Comparison of ENCODE assay signal across 8 mouse cellular contexts in genomic region chr3:66292356-66292946, GRCm38 (mm10). TPM values are rescaled to one million over a fixed set of nuclear protein-coding genes. Genes with fewer than 3 reads are reported as not detected.
A peak's percentile ranks its signal among the peaks of the same experiment; 100 is the strongest.
DNase-seq lines count a peak whose midpoint lies in the region.

No protein-coding gene starts in this region.

- 11% methylated on average over 20 of the region's 20 CpGs for WGBS in midbrain, embryonic 10.5 days

- H3K27ac ChIP-seq in midbrain, embryonic 10.5 days (replicated peaks): peak overlapping the region; percentile 85

- peak; percentile 44 for DNase-seq in gastrocnemius, postnatal 10 days
- no peak for DNase-seq in gastrocnemius, adult 18-20 months (ENCODE audit: low spot score)
- peak; percentile 76 for DNase-seq in embryo, embryonic 10.5 days (ENCODE audit: low spot score)
- peak; percentile 19 to 47 for DNase-seq in heart, postnatal 14 days
- peak; percentile 85 to 91 for DNase-seq in kidney, postnatal 4 days
- DNase-seq in midbrain, embryonic 10.5 days (ENCODE audit: low spot score): peak; percentile 69
- peak; percentile 14 for DNase-seq in urinary bladder, postnatal 25 days (ENCODE audit: low spot score)
- no peak for DNase-seq in left cerebral cortex, adult 18-20 months (ENCODE audit: low spot score in 2 of 2)

- intact Hi-C loops in heart, postnatal 14 days (cut with DNase I): no loop called here

- 0 out of 2 replicates have a peak, but pooled peaks cover 4% of the 10 kb centered on the region for H3K36me3 ChIP-seq in midbrain, embryonic 10.5 days

- H3K4me3 ChIP-seq in midbrain, embryonic 10.5 days: peak overlapping the region; percentile 40

- H3K9me3 ChIP-seq in midbrain, embryonic 10.5 days (replicated peaks): no peaks in the 10 kb centered on the region; the same call in 1 of the 2 replicates

- H3K27me3 ChIP-seq in midbrain, embryonic 10.5 days (ENCODE audit: low read depth, poor library complexity, severe bottlenecking): no peaks in the 10 kb centered on the region

- H3K4me1 ChIP-seq in midbrain, embryonic 10.5 days: peaks cover 44% of the 10 kb centered on the region

RNA-seq across cellular contexts. Expression of gene Veph1, which starts 4.2 kb away (rescaled TPM):
- under 1 TPM in 1 of 2 experiments, not detected in 1; 0.07 TPM for total RNA-seq in gastrocnemius, postnatal 10 days (2021)
- under 1 TPM in 1 of 2 experiments, not detected in 1; 0.05 TPM for total RNA-seq in gastrocnemius, adult 18-20 months (2021)
- total RNA-seq in heart, postnatal 14 days (2021): under 1 TPM; 0.12 TPM
- 10.5 and 15.9 TPM in 2 replicates for polyA plus RNA-seq in midbrain, embryonic 10.5 days (2016; fragmentation: Nextera tagmentation; extraction: Ambion mirVana)
- under 1 TPM in 1 of 2 experiments, not detected in 1; 0.19 TPM for total RNA-seq in left cerebral cortex, adult 18-20 months (2021)

Comparison
In these comparisons a context has a peak if more than half of its experiments do, and no peak if none do; other contexts are left out.
1. DNase-seq: peak in gastrocnemius, postnatal 10 days (single experiment), embryo, embryonic 10.5 days (single experiment), heart, postnatal 14 days (2 of 2), kidney, postnatal 4 days (2 of 2), midbrain, embryonic 10.5 days (single experiment) and urinary bladder, postnatal 25 days (single experiment); none in gastrocnemius, adult 18-20 months (single experiment) and left cerebral cortex, adult 18-20 months (0 of 2).